Mouse (Mus musculus): ENCODE data around the gene Lingo3. TPM values are rescaled to one million over a fixed set of nuclear protein-coding genes. Genes with fewer than 3 reads are reported as not detected.
A peak's percentile ranks its signal among the peaks of the same experiment; 100 is the strongest.

Gene Lingo3
- total and polyA plus RNA-seq, 3 experiments = not detected

GRCm38 (mm10) chr10:80804916-80805315, 38.9 kb downstream of the Lingo3 start, which contains the start of gene Amh:
Amh (plus strand) TSS chr10:80805243.
- Histone ChIP-seq H3K36me3 (ENCODE audit: control insufficient read depth in 1 of 2, insufficient read depth in 2 of 2, low read length in 2 of 2) (peaks cover 0 to 3% of the 10 kb centered on the region in 2 experiments; a peak in 1 of 4 replicates), H3K79me2 (ENCODE audit: control insufficient read depth, insufficient read depth, low read length, poor library complexity) (peaks cover 16% of the 10 kb centered on the region), H3K9ac (ENCODE audit: control insufficient read depth, low read depth, low read length, poor library complexity, severe bottlenecking) (no peak within 1 kb of the TSS), H3K27ac (ENCODE audit: control insufficient read depth, low read depth, low read length) (no peak within 1 kb of the TSS), H3K27me3 (ENCODE audit: control insufficient read depth in 1 of 2, insufficient read depth in 2 of 2, low read length in 2 of 2) (no peaks in the 10 kb centered on the region), H3K4me1 (ENCODE audit: control insufficient read depth in 1 of 2, insufficient read depth in 2 of 2, low read length in 2 of 2) (peaks cover 0 to 11% of the 10 kb centered on the region in 2 experiments; a peak in 1 of 4 replicates), H3K9me3 (replicated peaks; ENCODE audit: insufficient read depth, low read length) (no peaks in the 10 kb centered on the region), H3K4me3 (ENCODE audit: control insufficient read depth in 1 of 2, insufficient read depth in 1 of 2, low read depth in 2 of 2, low read length in 2 of 2) (no peak within 1 kb of the TSS)
- no peak for DNase-seq (ENCODE audit: low read depth, low spot score)
- TF ChIP-seq EP300 (IDR thresholded peaks at IDR 0.05; ENCODE audit: low read depth in 1 of 2, low read length in 2 of 2) (no peak), POLR2A (IDR thresholded peaks at IDR 0.05; ENCODE audit: control insufficient read depth in 1 of 2, insufficient read depth in 1 of 2, low read depth in 1 of 2, low read length in 2 of 2, poor library complexity in 1 of 2) (0 out of 4 replicates have a peak, but pooled peaks of 1 of the 2 experiments have one; percentile 33)

GRCm38 (mm10) chr10:80804340-80804739, 39.5 kb downstream of the Lingo3 start:
- peaks cover 0 to 6% of the 10 kb centered on the region in 2 experiments; a peak in 1 of 4 replicates for H3K36me3 ChIP-seq (ENCODE audit: control insufficient read depth in 1 of 2, insufficient read depth in 2 of 2, low read length in 2 of 2)

GRCm38 (mm10) chr10:80802996-80803395, 40.8 kb downstream of the Lingo3 start:
- Histone ChIP-seq H3K27ac (ENCODE audit: control insufficient read depth, low read depth, low read length) (no peak overlapping the region), H3K79me2 (ENCODE audit: control insufficient read depth, insufficient read depth, low read length, poor library complexity) (peaks cover 33% of the 10 kb centered on the region), H3K27me3 (ENCODE audit: control insufficient read depth in 1 of 2, insufficient read depth in 2 of 2, low read length in 2 of 2) (no peaks in the 10 kb centered on the region), H3K9me3 (replicated peaks; ENCODE audit: insufficient read depth, low read length) (no peaks in the 10 kb centered on the region), H3K9ac (ENCODE audit: control insufficient read depth, low read depth, low read length, poor library complexity, severe bottlenecking) (no peak overlapping the region), H3K36me3 (ENCODE audit: control insufficient read depth in 1 of 2, insufficient read depth in 2 of 2, low read length in 2 of 2) (peaks cover 0 to 6% of the 10 kb centered on the region in 2 experiments; a peak in 1 of 4 replicates), H3K4me3 (ENCODE audit: control insufficient read depth in 1 of 2, insufficient read depth in 1 of 2, low read depth in 2 of 2, low read length in 2 of 2) (no peak overlapping the region), H3K4me1 (ENCODE audit: control insufficient read depth in 1 of 2, insufficient read depth in 2 of 2, low read length in 2 of 2) (peaks cover 0 to 12% of the 10 kb centered on the region in 2 experiments; a peak in 1 of 4 replicates)
- TF ChIP-seq ELF1 (IDR thresholded peaks at IDR 0.05; ENCODE audit: low read depth, low read length) (no peak), NELFE (IDR thresholded peaks at IDR 0.05; ENCODE audit: low read depth, low read length) (no peak), USF2 (IDR thresholded peaks at IDR 0.05; ENCODE audit: borderline replicate concordance in 1 of 2, insufficient read depth in 1 of 2, low read depth in 1 of 2, low read length in 2 of 2) (no peak), USF1 (IDR thresholded peaks at IDR 0.05; ENCODE audit: low read depth, low read length) (no peak), JUND (IDR thresholded peaks at IDR 0.05; ENCODE audit: low read depth, low read length) (no peak)
- no peak for DNase-seq (ENCODE audit: low read depth, low spot score)

More at GRCm38 (mm10) chr10:80804340-80804739, 39.5 kb downstream of the Lingo3 start:
- TF ChIP-seq MAX (IDR thresholded peaks at IDR 0.05; ENCODE audit: low read length) (no peak), TAL1 (IDR thresholded peaks at IDR 0.05; ENCODE audit: low read length) (no peak), UBTF (IDR thresholded peaks at IDR 0.05; ENCODE audit: borderline replicate concordance, insufficient read depth, low read depth, low read length) (no peak), MAZ (IDR thresholded peaks at IDR 0.05; ENCODE audit: low read depth, low read length) (no peak), RAD21 (IDR thresholded peaks at IDR 0.05; ENCODE audit: low read depth, low read length) (no peak), CHD2 (IDR thresholded peaks at IDR 0.05; ENCODE audit: low read length) (no peak), ETS1 (IDR thresholded peaks at IDR 0.05; ENCODE audit: low read depth, low read length) (no peak), HCFC1 (IDR thresholded peaks at IDR 0.05; ENCODE audit: low read depth, low read length) (no peak), SMC3 (IDR thresholded peaks at IDR 0.05; ENCODE audit: low read depth, low read length) (no peak), MXI1 (IDR thresholded peaks at IDR 0.05; ENCODE audit: low read depth, low read length) (no peak), MAFK (IDR thresholded peaks at IDR 0.05; ENCODE audit: borderline replicate concordance, low read depth, low read length) (no peak), POLR2AphosphoS2 (IDR thresholded peaks at IDR 0.05; ENCODE audit: low read length) (no peak)
- Histone ChIP-seq H3K4me3 (ENCODE audit: control insufficient read depth in 1 of 2, insufficient read depth in 1 of 2, low read depth in 2 of 2, low read length in 2 of 2) (no peak overlapping the region), H3K4me1 (ENCODE audit: control insufficient read depth in 1 of 2, insufficient read depth in 2 of 2, low read length in 2 of 2) (peaks cover 0 to 12% of the 10 kb centered on the region in 2 experiments; a peak in 1 of 4 replicates), H3K9me3 (replicated peaks; ENCODE audit: insufficient read depth, low read length) (no peaks in the 10 kb centered on the region), H3K27ac (ENCODE audit: control insufficient read depth, low read depth, low read length) (no peak overlapping the region), H3K27me3 (ENCODE audit: control insufficient read depth in 1 of 2, insufficient read depth in 2 of 2, low read length in 2 of 2) (no peaks in the 10 kb centered on the region), H3K9ac (ENCODE audit: control insufficient read depth, low read depth, low read length, poor library complexity, severe bottlenecking) (no peak overlapping the region), H3K79me2 (ENCODE audit: control insufficient read depth, insufficient read depth, low read length, poor library complexity) (peaks cover 22% of the 10 kb centered on the region)
- no peak for DNase-seq (ENCODE audit: low read depth, low spot score)

Measured in MEL (cell line).